Mouse (Mus musculus) A20 (cell line): ENCODE data around the gene Tmem200b.

Source experiments
- DNase-seq: peaks from one replicate; pipeline ENCODE4 v3.0.0-alpha.2; 2011; ENCODE audit warnings: low read depth, low spot score

The Tmem200b gene

DNA sequence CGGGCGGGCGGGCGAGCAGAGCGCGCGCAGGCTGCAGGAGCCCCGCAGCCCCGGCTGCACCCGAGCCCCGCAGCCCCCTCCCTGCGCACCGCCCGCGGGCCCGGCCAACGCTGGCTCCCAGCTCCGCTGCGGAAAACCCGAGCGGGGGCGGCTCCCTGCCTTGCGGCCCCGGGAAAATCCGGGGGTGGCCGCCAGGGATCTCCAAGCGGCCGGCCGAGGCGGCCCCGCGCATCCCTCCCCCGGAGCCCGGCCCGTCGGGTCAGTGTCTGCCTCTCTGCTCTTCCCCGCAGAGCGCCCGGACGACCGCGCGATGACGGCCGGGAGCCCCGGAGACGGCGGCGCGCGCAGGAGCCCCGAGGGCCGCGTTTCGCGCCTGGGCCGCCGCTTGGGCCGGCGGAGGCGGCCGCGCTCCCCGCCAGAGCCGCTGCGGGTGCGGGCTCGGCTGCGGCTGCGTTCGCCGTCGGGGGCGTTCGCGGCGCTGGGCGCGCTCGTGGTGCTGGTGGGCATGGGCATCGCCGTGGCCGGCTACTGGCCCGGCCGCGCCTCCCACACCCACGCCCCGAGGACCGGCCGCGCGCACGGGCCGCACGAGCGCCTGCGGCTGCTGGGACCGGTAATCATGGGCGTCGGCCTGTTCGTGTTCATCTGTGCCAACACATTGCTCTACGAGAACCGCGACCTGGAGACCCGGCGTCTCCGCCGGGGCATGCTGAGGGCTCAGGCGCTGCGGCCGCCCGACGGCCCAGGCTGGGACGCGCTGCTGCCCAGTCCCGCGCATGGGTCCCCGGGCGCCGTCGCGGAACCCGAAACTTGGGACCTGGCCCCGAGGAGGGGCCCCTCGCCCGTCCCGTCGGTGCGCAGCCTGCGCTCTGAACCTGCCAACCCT, at the start of gene Tmem200b:
Tmem200b (plus strand) TSS at position 311 of the 886 bp plus-strand sequence.
- no peak for DNase-seq

DNA sequence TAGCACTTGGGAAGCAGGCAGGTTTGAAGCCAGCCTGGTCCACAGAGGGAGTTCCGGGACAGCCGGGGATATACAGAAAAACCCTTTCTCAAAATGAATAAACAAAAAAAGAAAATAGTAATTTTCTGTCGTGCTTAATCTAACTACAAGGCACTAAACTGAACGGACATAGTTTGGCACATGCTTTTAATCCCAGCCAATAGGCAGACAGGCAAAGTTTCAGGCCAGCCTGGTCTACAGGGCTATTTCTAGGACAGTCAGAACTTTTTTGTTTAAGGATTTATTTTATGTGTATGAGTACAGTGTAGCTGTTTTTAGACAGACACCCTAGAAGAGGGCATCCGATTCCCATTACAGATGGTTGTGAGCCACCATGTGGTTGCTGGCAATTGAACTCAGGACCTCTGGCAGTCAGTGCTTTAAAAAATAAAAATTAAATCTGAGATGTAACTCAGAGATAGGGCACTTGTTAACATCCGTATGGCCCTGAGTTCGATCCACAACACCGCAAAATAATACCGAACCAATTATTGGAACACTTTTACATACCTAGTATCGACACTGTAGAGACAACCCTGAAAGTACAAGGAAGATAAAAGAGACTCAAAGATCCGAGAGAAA, 48.8 kb upstream of the Tmem200b start:
- DNase-seq = no peak

DNA sequence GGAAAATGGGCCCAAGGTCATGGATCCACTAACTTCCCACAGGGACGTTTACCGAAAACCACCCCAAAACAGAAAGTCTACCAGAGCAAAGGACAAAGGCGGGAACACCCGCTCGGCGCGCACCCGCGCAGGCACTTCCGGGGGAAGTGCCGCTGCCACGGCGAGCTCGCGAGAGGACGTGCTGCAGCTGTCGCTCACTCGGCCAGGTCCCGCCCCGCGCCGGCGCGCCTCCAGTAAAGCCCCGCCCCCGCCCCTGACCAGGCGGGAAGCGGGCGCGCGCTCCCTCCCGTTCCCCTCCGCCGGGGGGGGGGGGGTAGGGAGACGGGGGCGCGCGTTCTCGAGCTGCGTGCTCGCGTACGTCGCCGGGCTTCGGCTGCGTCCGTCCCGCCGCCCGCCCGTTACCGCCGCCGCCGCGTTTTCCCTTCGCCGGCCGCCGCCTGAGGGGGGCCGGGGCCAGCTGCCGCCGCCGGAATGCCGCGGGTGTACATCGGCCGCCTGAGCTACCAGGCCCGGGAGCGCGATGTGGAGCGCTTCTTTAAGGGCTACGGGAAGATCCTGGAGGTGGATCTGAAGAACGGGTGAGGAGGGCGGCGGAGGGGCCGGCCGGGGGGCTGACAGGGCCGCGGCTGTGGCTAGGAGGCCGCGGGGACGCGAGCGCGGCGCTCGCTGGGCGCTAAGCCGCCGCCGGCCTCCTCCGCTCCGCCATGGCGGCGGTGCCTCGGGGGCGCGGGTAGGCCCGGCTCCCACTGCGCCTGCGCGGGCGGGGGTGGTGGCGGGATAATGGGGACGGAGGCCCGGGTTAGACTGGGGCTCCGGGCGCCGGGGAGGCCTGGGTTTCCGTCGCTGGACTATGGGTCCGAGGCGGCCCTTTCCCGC, 48.0 kb upstream of the Tmem200b start, which contains the start of gene Srsf4:
Srsf4 (plus strand) TSS at position 325 of the 876 bp plus-strand sequence.
- peak; percentile 97 for DNase-seq

DNA sequence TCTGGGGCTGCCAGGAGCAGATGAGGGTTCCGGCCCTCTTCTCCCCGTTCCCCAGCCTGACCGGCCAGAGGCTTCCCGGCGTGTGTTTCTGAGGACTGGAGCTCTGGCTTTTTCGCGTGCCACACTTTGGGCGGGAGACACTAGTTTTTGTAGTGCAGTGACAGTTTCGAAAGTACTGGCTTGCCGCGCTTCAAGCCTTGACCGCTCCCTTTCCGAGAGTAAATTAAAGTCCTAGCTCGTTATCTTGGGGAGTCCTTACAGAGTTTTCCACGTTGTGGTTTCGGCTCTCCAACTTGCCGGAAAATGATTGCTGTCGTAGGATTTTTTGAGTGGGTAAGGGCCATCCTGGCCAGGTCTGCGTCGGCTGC, 47.4 kb upstream of the Tmem200b start:
- no peak for DNase-seq

DNA sequence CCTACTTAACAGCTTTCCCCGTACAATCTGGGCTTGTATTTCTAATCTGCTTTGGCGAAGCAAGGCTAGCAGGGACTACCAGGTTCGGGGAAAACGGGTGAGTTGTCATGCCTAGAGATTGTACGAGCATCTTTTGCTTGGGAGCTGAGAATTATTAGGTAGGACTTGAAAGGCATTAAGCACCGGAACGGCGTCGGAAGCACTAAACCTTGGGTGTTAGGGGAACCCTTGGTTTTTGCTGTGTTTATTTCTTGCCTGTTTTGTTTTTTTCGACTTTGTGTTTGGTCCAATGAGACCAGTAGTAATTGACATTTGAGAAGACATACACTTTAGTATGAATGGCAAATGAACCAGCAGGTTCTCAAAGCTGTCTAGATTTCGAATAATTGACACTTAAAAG, 47.0 kb upstream of the Tmem200b start:
- no peak for DNase-seq

DNA sequence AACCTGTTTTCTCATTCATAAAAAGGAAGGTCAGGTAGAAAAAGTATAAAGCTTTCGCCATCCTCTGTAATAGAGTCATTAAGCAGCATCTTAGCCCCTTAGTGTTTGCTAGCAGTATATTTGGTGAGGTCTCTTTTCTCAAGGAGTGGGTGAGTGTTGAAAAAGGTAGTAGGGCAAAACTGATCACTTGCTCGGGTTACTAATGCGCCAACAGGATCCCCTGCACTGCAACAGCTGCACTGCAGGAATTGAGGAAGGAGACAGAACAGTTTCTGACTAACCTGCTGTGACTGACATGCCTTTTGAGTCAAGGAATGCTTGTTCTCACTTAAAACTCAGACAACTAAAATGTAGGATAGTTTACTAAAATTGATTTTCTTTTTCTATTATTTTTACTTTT, 46.3 kb upstream of the Tmem200b start:
- DNase-seq = peak; percentile 57

DNA sequence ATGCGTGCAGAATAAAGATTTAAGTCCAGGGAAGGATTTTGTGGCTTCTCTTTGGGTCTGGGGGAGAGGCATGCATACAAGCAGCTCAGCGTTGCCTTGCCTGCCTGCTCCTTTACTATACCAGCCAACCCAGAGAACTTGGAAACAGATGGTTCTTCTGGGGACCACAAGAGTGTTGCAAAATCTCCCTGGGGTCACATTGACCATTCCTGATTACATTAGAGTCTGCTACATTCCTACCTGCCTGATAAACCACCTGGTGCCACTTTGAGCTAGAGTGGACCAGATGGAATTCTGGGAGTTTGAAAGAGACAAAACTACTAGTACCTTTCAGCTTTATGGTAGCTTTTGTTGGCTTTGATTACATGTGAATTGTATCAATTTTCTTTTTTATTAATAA, 44.7 kb upstream of the Tmem200b start:
- DNase-seq = no peak

DNA sequence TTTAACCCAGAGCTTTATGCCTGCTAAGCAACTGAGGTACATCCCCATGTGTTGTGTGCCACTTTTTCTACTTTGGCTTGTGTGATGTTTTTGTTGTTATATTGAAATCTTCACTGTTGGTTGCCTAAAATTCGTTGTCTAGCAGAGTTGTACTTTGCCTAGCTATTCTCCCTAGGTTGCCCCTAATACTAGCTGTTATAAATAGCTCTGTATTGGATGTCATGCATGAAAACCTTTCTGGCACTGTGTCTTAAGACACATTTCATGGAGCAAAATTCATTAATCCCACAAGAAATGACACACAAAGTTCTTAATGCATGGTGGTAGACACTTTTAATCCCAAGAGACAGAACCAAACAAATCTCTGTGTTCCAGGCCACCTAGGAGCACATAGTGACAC, 41.9 kb upstream of the Tmem200b start:
- DNase-seq = no peak

DNA sequence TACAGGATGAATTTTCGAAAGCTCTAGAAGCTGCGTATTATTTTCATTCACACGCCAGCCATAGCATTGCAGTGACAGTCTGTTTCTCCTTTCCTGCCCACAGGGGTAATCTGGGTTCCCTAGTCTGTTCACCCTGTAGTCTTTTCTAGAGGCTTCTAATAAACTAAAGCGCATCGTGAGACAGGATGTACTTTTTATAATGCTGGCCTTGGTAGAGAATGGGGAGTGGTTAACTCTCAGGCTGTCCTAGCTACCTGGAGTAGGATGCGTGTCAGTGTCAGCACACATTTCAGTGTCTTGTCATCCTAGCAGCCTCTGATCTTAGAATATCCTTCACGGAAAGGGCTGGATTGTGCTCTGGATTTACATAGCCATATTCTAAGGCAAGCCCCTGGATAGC, 40.3 kb upstream of the Tmem200b start:
- no peak for DNase-seq

DNA sequence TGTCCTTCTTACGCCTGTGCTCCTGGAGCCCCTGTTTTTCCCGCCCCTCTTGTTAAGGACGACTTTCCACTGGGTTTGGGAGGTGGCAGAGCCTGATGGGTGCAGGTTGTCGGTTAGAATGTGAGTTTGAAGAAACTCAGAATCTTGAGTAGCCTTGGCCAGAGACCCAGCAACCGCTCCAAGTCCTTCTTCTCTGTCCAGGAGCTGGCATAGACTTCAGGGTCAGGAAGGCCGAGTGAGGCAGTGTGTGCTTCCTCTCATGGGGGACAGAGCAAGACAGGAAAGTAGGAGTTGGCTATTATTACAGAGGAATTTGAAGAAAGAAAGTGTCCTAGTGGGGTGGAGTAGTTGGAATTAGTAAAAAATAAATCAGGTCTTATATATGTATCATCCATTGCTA, 38.0 kb upstream of the Tmem200b start:
- DNase-seq = no peak

DNA sequence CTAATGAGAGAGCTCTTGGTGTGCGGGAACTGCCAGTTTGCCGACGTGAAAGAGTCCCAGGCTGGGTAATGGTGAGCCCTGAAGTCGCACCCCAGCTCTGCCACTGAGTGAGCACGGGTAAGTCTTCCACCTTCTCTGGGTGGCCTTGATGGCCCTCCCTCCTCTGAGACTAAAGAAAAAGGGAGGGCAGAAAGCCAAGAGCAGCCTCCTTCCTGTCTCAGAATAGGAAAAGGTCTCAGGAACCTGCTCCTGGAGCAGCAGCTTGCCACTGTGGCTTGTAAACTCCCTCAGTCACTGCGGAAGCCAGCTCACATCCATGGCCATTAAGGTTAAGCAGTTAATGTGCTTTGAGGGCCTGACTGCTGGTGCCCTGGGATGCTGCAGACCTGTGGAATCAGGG, 36.2 kb upstream of the Tmem200b start:
- DNase-seq = no peak

DNA sequence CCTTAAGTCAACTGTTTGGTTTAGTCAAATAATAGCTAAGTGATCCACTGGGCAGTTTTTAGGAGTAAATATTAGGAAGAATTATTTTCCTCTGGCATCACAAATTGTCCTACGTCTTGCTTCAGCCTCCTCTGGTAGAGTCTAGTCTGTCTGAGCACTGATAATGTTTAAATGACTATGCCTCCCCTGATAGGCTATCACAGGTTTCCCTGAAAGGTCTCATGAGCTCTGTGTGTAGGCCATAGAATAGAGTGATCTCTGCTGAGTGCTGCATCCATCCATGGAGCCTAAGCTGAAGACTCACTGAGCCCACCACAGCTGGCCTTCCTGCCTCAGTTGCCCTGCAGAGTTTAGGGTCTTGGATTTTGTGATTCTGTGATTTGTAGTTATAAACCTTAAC, 33.0 kb upstream of the Tmem200b start:
- DNase-seq = no peak

DNA sequence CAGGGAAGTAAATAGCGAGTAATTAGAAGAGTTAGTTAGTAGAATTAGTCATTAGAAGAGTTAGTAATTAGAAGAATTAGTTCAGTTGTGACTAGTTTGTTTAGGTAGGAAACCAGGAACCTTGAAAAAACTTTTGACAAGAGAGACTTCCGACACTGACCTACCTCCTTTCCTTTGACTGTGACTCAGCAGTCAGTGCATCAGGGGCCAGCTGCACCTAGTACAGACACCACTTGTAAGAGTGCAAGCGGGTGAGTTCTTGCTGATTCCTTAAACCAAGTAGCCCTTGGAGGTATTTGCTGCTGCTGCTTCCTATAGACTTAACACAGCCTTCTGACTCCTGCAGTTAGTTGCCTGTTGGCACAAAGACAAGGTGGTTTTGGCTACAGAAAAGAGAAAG, 30.9 kb upstream of the Tmem200b start:
- DNase-seq = no peak

DNA sequence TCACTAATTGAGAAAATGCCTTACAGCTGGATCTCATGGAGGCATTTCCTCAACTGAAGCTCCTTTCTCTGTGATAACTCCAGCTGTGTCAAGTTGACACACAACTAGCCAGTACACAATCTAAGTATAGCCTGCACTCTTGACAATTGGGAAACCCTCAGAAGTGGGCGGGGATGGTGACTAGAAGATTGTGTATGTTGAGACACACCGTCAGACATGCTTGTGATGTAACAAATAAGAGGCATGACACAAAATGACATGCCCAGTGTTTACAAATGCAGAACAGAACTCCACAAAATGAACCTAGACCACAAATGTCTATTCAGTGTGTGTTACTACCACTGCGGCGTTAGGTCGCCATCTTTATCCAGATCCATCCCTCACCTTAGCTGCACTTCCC, 24.5 kb upstream of the Tmem200b start:
- DNase-seq = no peak

DNA sequence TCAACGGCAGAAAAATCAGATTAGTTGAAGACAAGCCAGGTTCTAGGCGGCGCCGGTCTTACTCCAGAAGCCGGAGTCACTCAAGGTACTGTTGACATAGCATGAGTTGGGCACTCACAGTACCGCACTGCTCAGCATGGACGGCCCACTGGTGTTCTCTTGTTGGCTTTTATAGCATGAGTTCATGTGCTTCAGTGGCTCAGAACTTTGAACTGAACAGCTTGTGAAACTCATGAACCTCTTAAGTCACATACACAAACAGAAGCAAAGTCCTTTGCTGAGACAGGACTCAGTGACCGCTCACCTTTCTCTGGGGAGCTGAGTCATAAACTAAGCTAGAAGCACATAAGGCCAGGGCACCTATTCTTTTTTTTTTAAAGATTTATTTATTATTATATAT, 23.8 kb upstream of the Tmem200b start:
- DNase-seq = no peak

DNA sequence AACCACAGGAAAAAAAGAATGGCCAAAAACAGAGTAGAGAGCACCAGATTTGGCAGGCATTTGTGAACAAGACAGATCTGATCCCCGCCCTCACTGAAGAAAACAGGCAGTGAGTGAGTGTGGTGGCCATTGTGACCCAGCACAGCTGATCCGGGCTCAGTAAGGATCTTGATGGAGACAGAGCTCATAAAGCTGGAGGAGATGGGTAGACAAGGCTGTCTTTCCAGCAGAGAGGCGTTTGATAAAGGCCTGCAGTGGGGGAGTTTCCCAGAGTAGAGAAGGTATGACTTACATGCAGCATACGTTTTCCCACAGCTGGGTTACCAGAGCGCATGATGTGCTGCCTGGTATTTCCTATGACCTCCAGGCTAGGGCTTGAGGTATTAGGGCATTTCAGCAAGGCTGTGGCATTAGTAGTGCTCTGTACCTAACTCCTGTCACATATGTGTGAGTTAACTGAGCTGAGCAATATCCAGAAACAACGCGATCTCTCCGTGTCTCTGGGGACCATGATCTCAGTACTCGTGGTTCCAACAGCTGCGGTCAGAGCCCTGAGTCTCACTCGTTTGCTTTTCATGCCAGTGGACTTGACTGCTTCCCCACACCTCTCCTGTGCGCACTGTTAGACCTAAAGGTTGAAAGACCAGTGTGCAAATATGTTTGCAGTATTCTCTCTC, 22.9 kb upstream of the Tmem200b start:
- DNase-seq = no peak

DNA sequence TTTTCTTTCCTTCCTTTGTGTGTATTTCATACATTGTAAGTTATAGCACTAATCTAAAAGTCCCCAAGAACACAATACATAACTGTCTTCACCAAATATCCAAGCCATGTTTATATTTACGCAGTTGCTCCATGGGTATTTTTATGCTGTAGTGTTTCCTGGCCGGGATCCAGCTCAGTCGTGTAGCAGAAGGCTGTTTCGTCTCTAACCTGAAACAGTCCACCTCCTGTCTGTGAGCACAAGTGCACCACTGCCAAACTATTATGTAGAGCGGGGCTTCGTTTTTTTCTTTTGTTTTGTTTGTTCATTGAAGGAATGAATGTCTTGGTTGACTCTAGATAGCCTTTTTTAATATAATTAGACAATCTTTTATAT, 22.4 kb upstream of the Tmem200b start:
- DNase-seq = no peak

DNA sequence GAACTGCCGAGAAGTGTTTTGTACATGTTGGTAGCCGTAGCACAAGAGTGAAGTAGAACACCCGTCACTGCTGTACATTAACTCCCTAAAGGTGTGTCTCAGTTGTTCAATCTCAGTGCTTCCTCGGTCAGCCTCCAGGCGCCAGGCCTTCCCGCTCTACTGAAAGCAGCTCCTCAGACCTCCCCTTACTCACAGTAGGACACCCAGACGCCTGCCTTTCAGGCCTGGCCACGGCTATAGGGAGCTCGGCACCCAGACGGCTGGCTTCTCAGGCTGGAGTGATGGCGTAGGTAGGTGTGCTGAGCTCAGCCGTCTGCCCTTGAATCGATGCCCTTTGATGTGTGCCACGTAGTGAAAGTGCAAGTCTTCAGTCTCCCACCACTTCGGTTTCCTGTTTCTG, 20.5 kb upstream of the Tmem200b start:
- no peak for DNase-seq

DNA sequence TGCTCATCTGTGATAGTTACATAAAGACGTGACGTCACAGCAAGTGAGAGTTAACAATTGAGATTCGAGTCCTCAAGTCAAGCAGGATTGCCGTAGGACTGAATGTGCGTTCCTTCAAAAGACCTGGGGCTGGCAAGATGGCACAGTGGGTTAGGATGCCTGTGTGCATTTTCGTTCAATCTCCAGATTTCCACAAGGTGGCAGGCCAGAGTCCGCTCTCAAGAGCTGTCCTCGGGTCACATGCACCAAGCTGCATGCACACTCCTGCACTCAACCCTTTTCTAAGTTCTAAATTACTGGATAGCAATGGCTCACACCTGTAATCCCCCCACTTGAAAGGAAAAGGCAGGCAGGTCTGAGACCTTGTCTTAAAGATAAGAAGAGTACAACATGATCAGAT, 17.1 kb upstream of the Tmem200b start:
- peak; percentile 46 for DNase-seq

DNA sequence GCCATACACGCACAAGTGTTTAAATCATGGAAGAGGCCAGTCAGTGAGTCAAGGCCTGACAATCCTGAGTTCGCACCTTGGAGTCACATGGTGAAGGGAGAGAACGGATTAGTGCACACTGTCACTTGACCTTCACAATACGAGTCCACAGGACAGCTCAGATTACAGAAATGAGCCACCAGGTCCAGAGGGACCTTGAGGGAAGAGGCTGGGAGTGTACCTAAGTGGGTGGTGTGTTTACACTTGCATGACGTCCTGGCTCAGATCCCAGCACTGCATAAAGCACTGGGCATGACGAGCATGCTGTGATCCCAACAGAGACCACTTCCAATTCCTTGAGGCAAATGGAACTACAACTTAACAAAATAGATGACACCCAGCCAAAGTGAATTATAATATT, 15.1 kb upstream of the Tmem200b start:
- no peak for DNase-seq

DNA sequence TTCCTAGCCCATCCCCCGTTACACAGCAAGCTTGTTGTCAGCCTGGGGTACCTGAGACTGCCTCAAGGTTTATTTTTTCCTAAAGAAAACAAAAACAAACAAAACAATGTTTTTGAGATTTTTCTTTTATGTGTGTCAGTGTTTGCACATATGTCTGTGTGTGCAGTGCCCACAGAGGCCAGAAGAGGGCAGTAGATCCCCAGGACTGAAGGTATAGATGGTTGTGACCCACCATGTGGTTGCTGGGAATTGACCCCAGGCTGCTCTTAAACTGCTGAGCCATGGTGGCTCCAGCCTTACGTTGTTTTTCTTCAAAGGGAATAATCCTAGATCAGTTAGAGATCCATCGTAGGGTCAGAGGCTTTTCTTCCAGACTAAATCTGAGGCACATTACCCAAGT, 13.7 kb upstream of the Tmem200b start:
- peak; percentile 26 for DNase-seq
